Mouse (Mus musculus) neural tube, embryonic 14.5 days (tissue): Measurements from ENCODE around the gene Stoml2. TPM values are rescaled to one million over a fixed set of nuclear protein-coding genes. Genes with fewer than 3 reads are reported as not detected.

Experiments used
- ATAC-seq: fragments of 200-750 bp; cut with Nextera tagmentation; 2 replicates; pipeline ENCODE4 v1.8.0; 2017; ENCODE audit warnings: low read depth, mild to moderate bottlenecking, moderate TSS enrichment, moderate library complexity
- H3K27ac ChIP-seq: fragments of 300-500 bp; sonication (generic); 2 replicates; pipeline ENCODE4 v1.5.1; 2014; ENCODE audit warnings: low read depth, mild to moderate bottlenecking, control low read depth, low read length, moderate library complexity, mixed read lengths
- H3K27me3 ChIP-seq: fragments of 300-500 bp; sonication (generic); 2 replicates; pipeline ENCODE4 v1.6.1; 2014; ENCODE audit warnings: low read length; ENCODE audit not compliant: control insufficient read depth, insufficient read depth
- H3K36me3 ChIP-seq: fragments of 300-500 bp; sonication (generic); 2 replicates; pipeline ENCODE4 v1.6.1; 2014; ENCODE audit warnings: low read length, mixed read lengths; ENCODE audit not compliant: control insufficient read depth, insufficient read depth
- H3K4me1 ChIP-seq: fragments of 300-500 bp; sonication (generic); 2 replicates; pipeline ENCODE4 v1.6.1; 2014; ENCODE audit warnings: low read length; ENCODE audit not compliant: control insufficient read depth, insufficient read depth
- H3K4me2 ChIP-seq: fragments of 300-500 bp; sonication (generic); 2 replicates; pipeline ENCODE4 v1.6.1; 2014; ENCODE audit warnings: mild to moderate bottlenecking, low read depth, low read length, control low read depth
- H3K4me3 ChIP-seq: fragments of 300-500 bp; sonication (generic); 2 replicates; pipeline ENCODE4 v1.5.1; 2014; ENCODE audit warnings: low read depth, low read length, control low read depth, mixed read lengths
- H3K9ac ChIP-seq: fragments of 300-500 bp; sonication (generic); replicated peaks from 2 replicates; pipeline ENCODE4 v1.6.1; 2014; ENCODE audit warnings: low read depth, mild to moderate bottlenecking, control low read depth, low read length, mixed read lengths
- H3K9me3 ChIP-seq: fragments of 300-500 bp; sonication (generic); 2 replicates; pipeline ENCODE4 v1.6.1; 2016; ENCODE audit warnings: low read length; ENCODE audit not compliant: control insufficient read depth
- WGBS: fragments of 180-500 bp; shearing (Covaris S2); extraction: QIAGEN DNeasy Blood & Tissue Kit; methylation state at CpG from one replicate; pipeline ENCODE4 v1.1.7; 2014; 5-methylcytosine and 5-hydroxymethylcytosine counted together
- polyA plus RNA-seq: library from polyadenylated mRNA; unstranded; fragments of >200 nt; fragmentation: Nextera tagmentation; extraction: Ambion mirVana; gene quantifications from 2 replicates; pipeline ENCODE4 v1.2.1, GENCODE M21; 2014

The Stoml2 gene
- polyA plus RNA-seq, 1 experiment from 2014 or later, result 227 TPM

DNA sequence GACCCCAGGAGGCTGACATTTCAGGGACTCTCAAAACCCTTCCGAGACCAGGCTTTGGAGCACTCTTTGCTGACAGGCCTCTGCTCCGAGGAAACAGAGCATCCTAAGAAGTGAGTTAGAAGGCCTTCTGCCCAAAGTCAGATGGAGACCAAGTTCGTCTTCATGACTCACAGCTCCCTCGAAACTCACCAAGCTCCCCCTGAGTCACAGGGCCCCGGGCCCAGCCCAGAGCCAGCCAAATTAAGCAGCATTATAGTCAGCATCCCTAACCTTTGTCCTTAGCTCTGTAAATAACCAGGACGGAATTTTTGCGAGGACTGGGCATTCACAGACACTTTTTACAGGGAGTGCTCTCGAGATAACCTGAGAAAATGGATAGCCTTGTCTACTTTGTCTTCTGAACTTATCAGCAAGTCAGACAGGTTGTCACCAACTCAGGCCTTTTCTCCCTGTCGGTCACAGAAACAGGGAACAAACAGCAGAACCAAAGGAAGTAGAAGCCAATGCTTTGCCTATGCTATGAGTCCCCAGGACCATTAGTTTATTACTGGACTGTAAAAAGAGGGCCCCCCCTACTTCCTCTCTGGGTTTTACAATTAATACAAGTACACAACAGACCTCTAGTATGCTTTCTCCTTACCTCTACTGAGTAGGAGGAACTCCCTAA, 9.5 kb upstream of the Stoml2 start:
- 59% methylated on average over 9 of the region's 9 CpGs for WGBS
- H3K4me3 ChIP-seq, result no peak overlapping the region
- no peaks in the 10 kb centered on the region for H3K9me3 ChIP-seq
- peaks cover 27% of the 10 kb centered on the region for H3K4me1 ChIP-seq
- H3K36me3 ChIP-seq, result peaks cover 7% of the 10 kb centered on the region
- no peak overlapping the region for H3K9ac ChIP-seq
- 0 out of 2 replicates have a peak overlapping the region, but pooled peaks have one; percentile 74 for H3K4me2 ChIP-seq
- H3K27ac ChIP-seq, result 0 out of 2 replicates have a peak overlapping the region, but pooled peaks have one; percentile 24
- no peaks in the 10 kb centered on the region for H3K27me3 ChIP-seq
- no peak for ATAC-seq

DNA sequence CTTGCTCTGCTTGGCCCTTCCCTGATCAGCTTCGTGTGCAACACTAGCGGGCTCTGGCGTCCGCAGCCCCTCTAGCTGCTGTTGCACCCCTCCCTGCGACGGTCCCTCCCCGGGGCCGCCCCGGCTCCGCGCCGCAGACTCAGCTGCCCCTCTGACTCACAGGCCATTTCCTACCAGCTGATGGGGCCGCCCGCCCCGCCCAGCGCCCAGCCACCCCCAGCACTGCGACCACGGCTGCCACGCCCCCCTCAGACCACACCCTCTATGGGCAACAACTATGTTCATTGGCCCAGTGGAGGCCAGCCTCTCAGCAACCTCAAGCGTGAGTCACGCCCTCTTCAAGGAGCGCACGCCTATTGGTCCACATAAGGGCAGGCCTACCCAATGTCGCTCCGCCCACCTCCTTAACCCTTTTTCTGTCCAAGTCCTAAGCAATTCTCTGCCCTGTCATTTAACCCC, 8.6 kb upstream of the Stoml2 start:
- H3K27me3 ChIP-seq, result no peaks in the 10 kb centered on the region
- WGBS, result 0% methylated on average over 25 of the region's 25 CpGs
- H3K9me3 ChIP-seq, result no peaks in the 10 kb centered on the region
- peak overlapping the region; percentile 87 for H3K9ac ChIP-seq
- peak overlapping the region; percentile 83 for H3K27ac ChIP-seq
- ATAC-seq, result peak; percentile 97
- peaks cover 27% of the 10 kb centered on the region for H3K4me1 ChIP-seq
- H3K4me3 ChIP-seq, result peak overlapping the region; percentile 72
- H3K36me3 ChIP-seq, result peaks cover 10% of the 10 kb centered on the region
- H3K4me2 ChIP-seq, result peak overlapping the region; percentile 74

DNA sequence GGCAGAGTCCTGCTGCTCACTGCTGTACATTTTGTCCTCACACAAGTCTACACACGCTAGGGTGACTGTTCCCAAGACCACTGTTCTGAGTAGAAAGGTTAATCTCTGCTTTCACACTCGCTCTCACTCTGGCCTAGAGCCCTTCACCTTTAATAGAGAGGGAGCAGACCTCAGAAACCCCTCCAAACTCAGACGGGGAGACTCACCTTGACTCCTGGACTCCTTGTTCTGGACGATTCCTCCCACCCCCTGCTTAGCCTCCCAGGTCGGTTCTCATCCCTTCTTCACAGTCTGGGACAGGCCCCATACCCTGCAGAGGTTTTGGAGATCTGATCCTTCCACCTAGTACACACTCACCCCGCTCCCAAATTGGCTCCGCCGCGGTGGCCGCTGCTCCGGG, 8.1 kb upstream of the Stoml2 start:
- H3K4me3 ChIP-seq, result peak overlapping the region; percentile 72
- ATAC-seq, result no peak
- H3K27ac ChIP-seq, result peak overlapping the region; percentile 83
- H3K9me3 ChIP-seq, result no peaks in the 10 kb centered on the region
- WGBS, result under 1% methylated on average over 11 of the region's 11 CpGs
- H3K9ac ChIP-seq, result peak overlapping the region; percentile 87
- H3K36me3 ChIP-seq, result peaks cover 10% of the 10 kb centered on the region
- H3K4me2 ChIP-seq, result peak overlapping the region; percentile 74
- H3K27me3 ChIP-seq, result no peaks in the 10 kb centered on the region
- peaks cover 22% of the 10 kb centered on the region for H3K4me1 ChIP-seq

DNA sequence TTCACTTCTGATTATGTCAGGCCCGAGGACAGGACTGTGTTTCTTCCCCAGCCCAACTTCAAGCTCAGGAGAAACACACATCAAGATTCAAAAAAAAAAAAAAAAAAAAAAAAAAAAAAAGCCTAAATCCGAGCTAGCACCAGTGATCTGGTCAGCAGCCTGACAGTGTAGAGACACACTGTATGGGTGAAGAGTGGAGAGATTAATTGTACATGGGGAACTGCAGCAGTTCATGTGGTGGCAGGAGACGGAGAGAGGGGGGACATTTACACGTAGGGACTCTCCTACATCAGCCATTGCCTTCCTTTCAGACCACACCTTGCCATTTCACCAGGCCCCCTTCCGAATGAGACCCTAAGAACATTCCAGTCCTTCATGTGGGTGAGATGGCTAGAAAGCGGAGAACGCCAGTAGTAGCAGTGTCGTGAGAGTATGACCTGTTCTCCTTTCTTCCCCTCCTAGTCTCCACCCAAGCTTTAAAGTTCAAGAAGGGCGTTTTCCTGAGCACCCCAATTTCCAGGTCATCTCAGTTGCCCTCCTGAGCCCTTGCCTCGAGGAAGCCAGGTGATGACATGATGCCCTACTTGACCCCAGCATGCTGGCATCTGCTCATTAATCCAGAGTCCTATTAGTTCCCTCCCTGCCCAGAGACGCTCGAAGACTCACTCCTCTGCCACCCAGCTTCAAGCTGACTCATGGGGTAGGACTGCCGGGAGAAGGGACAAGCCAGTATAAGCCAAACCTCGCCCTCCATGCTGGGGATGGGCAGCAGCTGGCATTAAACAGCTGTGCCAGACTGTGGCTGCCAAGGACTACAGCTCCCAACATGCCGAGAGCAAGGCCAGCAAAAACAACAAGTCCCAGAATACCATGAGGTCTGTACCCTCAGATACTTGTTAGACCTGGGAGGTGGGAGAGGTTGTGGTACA, 7.3 kb upstream of the Stoml2 start:
- Histone ChIP-seq H3K4me3 (peak overlapping the region; percentile 72), H3K4me1 (peaks cover 18% of the 10 kb centered on the region), H3K4me2 (peak overlapping the region; percentile 74), H3K27me3 (no peaks in the 10 kb centered on the region), H3K27ac (no peak overlapping the region), H3K36me3 (peaks cover 14% of the 10 kb centered on the region), H3K9ac (peak overlapping the region; percentile 87; the same call in 1 of the 2 replicates), H3K9me3 (no peaks in the 10 kb centered on the region)
- ATAC-seq, result no peak
- WGBS, result 53% methylated on average over 15 of the region's 15 CpGs

- H3K4me2 ChIP-seq, result no peak overlapping the region
- H3K27ac ChIP-seq, result no peak overlapping the region
- H3K27me3 ChIP-seq, result no peaks in the 10 kb centered on the region
- WGBS, result 73% methylated on average over 4 of the region's 4 CpGs
- peaks cover 14% of the 10 kb centered on the region for H3K4me1 ChIP-seq
- ATAC-seq, result no peak
- no peak overlapping the region for H3K9ac ChIP-seq
- H3K36me3 ChIP-seq, result peaks cover 22% of the 10 kb centered on the region
- H3K9me3 ChIP-seq, result no peaks in the 10 kb centered on the region
- no peak overlapping the region for H3K4me3 ChIP-seq
These were observed 6.5 kb upstream of the Stoml2 start for GRCm38 (mm10) chr4:43037860-43038566.

GRCm38 (mm10) chr4:43036356-43036755, 4.8 kb upstream of the Stoml2 start:
- Histone ChIP-seq H3K9ac (no peak overlapping the region), H3K27ac (no peak overlapping the region), H3K9me3 (no peaks in the 10 kb centered on the region), H3K4me3 (no peak overlapping the region), H3K36me3 (peaks cover 26% of the 10 kb centered on the region), H3K27me3 (no peaks in the 10 kb centered on the region), H3K4me2 (no peak overlapping the region), H3K4me1 (peaks cover 14% of the 10 kb centered on the region)
- no peak for ATAC-seq
- 93% methylated on average over 10 of the region's 10 CpGs for WGBS

DNA sequence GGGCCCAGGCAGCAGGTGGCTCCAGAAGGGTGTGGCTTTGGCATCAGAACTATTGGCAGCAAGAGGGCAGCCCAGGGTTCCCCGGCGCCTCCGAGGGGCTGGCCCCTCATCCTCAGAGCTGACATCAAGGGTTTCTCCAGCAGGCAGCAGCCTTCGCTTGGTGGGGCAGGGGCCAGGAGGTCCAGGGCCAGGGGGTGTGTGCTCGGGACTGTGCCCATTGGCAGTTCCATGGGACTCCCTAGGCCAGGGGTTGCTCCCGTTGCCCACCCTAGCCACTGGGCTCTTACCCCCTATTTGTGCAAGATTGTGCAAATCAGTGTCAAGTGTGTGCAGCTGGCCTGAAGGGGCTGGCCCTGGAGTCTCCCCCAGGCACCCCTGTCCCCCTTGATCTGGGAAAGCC, 4.3 kb upstream of the Stoml2 start:
- no peaks in the 10 kb centered on the region for H3K27me3 ChIP-seq
- no peaks in the 10 kb centered on the region for H3K9me3 ChIP-seq
- H3K9ac ChIP-seq, result no peak overlapping the region
- no peak overlapping the region for H3K4me3 ChIP-seq
- H3K27ac ChIP-seq, result no peak overlapping the region
- WGBS, result 84% methylated on average over 6 of the region's 6 CpGs
- peaks cover 14% of the 10 kb centered on the region for H3K4me1 ChIP-seq
- peaks cover 26% of the 10 kb centered on the region for H3K36me3 ChIP-seq
- H3K4me2 ChIP-seq, result no peak overlapping the region
- ATAC-seq, result no peak

DNA sequence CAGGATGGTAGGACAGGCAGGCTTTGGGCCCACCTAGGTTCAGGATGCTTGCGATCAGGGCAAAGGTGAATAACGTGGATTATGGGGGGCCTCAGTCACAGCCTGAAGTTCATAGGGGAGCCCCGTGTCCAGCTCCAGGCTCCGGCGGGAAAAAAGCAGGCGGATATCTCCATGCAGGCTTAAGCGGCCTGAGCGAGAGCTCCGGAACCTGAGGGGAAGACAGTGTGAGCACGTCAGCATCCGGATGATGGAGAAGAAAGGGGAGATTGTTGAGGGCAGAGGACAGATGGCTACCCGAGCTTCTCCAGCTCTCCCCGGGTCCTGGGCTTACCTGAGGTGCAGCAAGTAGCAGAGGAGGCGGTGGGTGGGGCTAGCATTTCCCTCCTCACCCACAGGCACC, 2.0 kb upstream of the Stoml2 start:
- 82% methylated on average over 14 of the region's 14 CpGs for WGBS
- H3K36me3 ChIP-seq, result peaks cover 33% of the 10 kb centered on the region

More for the DNA sequence above, 2.0 kb upstream of the Stoml2 start:
- no peak overlapping the region for H3K9ac ChIP-seq
- no peak overlapping the region for H3K27ac ChIP-seq
- no peak for ATAC-seq
- peaks cover 10% of the 10 kb centered on the region for H3K4me1 ChIP-seq
- H3K4me3 ChIP-seq, result no peak overlapping the region
- no peaks in the 10 kb centered on the region for H3K27me3 ChIP-seq
- no peak overlapping the region for H3K4me2 ChIP-seq
- H3K9me3 ChIP-seq, result no peaks in the 10 kb centered on the region
